Mouse (Mus musculus) stomach, postnatal 0 days (tissue): Measurements from ENCODE around the gene Defb6. TPM values are rescaled to one million over a fixed set of nuclear protein-coding genes. Genes with fewer than 3 reads are reported as not detected.

Experiments
- ATAC-seq: fragments of 200-750 bp; cut with Nextera tagmentation; 2 replicates; pipeline ENCODE4 v1.8.0; 2017; ENCODE audit not compliant: low FRiP score, low TSS enrichment
- DNase-seq: peaks from one replicate; pipeline ENCODE4 v3.0.0-alpha.2; 2016; ENCODE audit warnings: low spot score
- H3K27ac ChIP-seq: fragments of 300-500 bp; sonication (generic); replicated peaks from 2 replicates; pipeline ENCODE4 v1.5.1; 2014; ENCODE audit warnings: mild to moderate bottlenecking, control low read depth
- H3K27me3 ChIP-seq: fragments of 300-500 bp; sonication (generic); 2 replicates; pipeline ENCODE4 v1.6.1; 2014; ENCODE audit warnings: low read length; ENCODE audit not compliant: control insufficient read depth, insufficient read depth
- H3K36me3 ChIP-seq: fragments of 300-500 bp; sonication (generic); 2 replicates; pipeline ENCODE4 v1.6.1; 2014; ENCODE audit warnings: low read length, mixed read lengths; ENCODE audit not compliant: control insufficient read depth, insufficient read depth
- H3K4me1 ChIP-seq: fragments of 300-500 bp; sonication (generic); replicated peaks from 2 replicates; pipeline ENCODE4 v1.6.1; 2014; ENCODE audit warnings: antibody characterized with exemption; ENCODE audit not compliant: control insufficient read depth, insufficient read depth
- H3K4me2 ChIP-seq: fragments of 300-500 bp; sonication (generic); replicated peaks from 2 replicates; pipeline ENCODE4 v1.6.1; 2014; ENCODE audit warnings: low read depth, mild to moderate bottlenecking, control low read depth, moderate library complexity
- H3K4me3 ChIP-seq: fragments of 300-500 bp; sonication (generic); 2 replicates; pipeline ENCODE4 v1.5.1; 2014; ENCODE audit warnings: low read depth, low read length, control low read depth
- H3K9ac ChIP-seq: fragments of 300-500 bp; sonication (generic); 2 replicates; pipeline ENCODE4 v1.6.1; 2014; ENCODE audit warnings: mild to moderate bottlenecking, low read length, control low read depth, mixed read lengths
- H3K9me3 ChIP-seq: fragments of 300-500 bp; sonication (generic); 2 replicates; pipeline ENCODE4 v1.6.1; 2016; ENCODE audit warnings: low read length; ENCODE audit not compliant: control insufficient read depth
- CTCF ChIP-seq: IDR thresholded peaks from 2 replicates; pipeline ENCODE4 v1.5.1; 2016; ENCODE audit warnings: antibody characterized with exemption, low read depth, mild to moderate bottlenecking, moderate library complexity
- EP300 ChIP-seq: optimal IDR thresholded peaks from 2 replicates; pipeline ENCODE3; 2016; ENCODE audit warnings: antibody characterized with exemption
- WGBS: fragments of 180-500 bp; shearing (Covaris S2); extraction: QIAGEN DNeasy Blood & Tissue Kit; methylation state at CpG from one replicate; pipeline ENCODE4 v1.1.7; 2014; 5-methylcytosine and 5-hydroxymethylcytosine counted together
- polyA plus RNA-seq: library from polyadenylated mRNA; unstranded; fragments of >200 nt; fragmentation: Nextera tagmentation; extraction: Ambion mirVana; gene quantifications from 2 replicates; pipeline ENCODE4 v1.2.1, GENCODE M21; 2015

Gene Defb6
- 9.0 and 11.3 TPM in 2 replicates for polyA plus RNA-seq

DNA sequence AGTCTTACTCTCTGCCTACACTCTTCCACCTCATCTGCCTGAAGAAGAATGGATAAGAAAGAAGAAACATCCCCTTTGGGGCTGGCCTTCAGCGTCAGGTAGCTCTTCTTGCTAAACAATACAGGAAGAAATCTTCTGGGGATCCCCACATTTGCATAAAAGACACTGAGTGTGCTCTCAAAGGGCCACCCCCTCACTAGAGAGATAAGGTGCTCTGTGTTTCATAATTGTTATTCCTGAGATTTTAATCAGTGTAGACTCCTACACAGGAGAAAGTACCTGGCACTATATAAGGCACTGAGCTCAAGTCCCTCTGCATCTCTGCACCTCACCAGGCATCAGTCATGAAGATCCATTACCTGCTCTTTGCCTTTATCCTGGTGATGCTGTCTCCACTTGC is at the start of gene Defb6:
TSS of gene Defb6 (plus strand) at position 318 of the 400 bp plus-strand sequence.
- Histone ChIP-seq H3K4me3 (no peak within 1 kb of the TSS), H3K36me3 (no peaks in the 10 kb centered on the region), H3K27ac (no peak within 1 kb of the TSS), H3K9me3 (no peaks in the 10 kb centered on the region), H3K4me1 (no peaks in the 10 kb centered on the region), H3K27me3 (no peaks in the 10 kb centered on the region), H3K4me2 (no peak within 1 kb of the TSS), H3K9ac (no peak within 1 kb of the TSS)
- ATAC-seq, result no peak
- 56% methylated on average over 1 of the region's 1 CpGs for WGBS
- DNase-seq, result no peak
- TF ChIP-seq CTCF, result no peak
- TF ChIP-seq EP300, result no peak

DNA sequence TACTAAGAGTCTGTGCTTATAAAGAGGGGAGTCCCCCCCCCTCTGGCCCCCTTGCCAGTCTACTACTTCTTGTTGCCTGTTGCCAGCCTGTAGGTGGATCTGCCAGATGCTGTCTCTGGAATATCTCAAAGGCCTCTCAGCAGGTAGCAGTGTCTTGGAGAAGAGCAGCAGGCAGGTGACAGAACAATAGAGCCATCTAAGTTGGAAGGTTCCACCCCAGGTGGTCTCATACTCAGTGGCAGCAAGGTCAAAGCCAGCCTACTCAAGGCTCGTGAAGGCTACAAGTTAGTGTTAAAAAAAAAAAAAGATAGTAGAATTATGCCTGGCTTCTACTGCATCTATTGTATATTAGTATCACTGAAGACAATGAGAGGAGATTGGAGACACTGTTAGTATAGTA is 12.8 kb downstream of the Defb6 start:
- 64% methylated on average over 1 of the region's 1 CpGs for WGBS
- Histone ChIP-seq H3K9ac (no peak overlapping the region), H3K4me1 (no peaks in the 10 kb centered on the region), H3K27me3 (no peaks in the 10 kb centered on the region), H3K27ac (no peak overlapping the region), H3K4me2 (no peak overlapping the region), H3K36me3 (no peaks in the 10 kb centered on the region), H3K9me3 (no peaks in the 10 kb centered on the region), H3K4me3 (no peak overlapping the region)
- DNase-seq (no peak), ATAC-seq (no peak)
- TF ChIP-seq CTCF, result no peak
- no peak for TF ChIP-seq EP300

DNA sequence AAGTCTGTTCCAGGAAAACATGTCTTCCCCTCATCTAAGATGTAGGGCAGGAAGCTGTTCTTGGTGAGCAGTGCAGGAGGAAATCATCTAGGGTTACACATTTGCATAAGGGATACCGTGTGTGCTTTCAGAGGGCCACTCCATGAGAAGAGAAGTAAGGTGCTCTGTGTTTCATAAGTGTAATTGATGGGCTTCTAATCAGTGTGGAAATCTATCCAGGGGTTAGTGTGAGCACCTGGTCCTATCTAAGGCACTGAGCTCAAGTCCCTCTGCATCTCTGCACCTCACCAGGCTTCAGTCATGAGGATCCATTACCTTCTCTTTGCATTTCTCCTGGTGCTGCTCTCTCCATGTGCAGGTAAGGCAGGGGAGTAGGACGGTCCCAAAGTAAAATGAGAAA is 14.3 kb downstream of the Defb6 start, which contains the start of gene Defb46:
TSS of gene Defb46 (plus strand) at position 301 of the 400 bp plus-strand sequence.
- no peak for DNase-seq
- no peak within 1 kb of the TSS for H3K9ac ChIP-seq
- no peaks in the 10 kb centered on the region for H3K4me1 ChIP-seq
- no peak within 1 kb of the TSS for H3K27ac ChIP-seq
- H3K4me2 ChIP-seq, result no peak within 1 kb of the TSS
- H3K36me3 ChIP-seq, result no peaks in the 10 kb centered on the region
- WGBS, result 75% methylated on average over 2 of the region's 2 CpGs
- ATAC-seq, result no peak
- no peaks in the 10 kb centered on the region for H3K9me3 ChIP-seq
- no peaks in the 10 kb centered on the region for H3K27me3 ChIP-seq
- H3K4me3 ChIP-seq, result no peak within 1 kb of the TSS
- TF ChIP-seq EP300 (no peak), CTCF (no peak)

DNA sequence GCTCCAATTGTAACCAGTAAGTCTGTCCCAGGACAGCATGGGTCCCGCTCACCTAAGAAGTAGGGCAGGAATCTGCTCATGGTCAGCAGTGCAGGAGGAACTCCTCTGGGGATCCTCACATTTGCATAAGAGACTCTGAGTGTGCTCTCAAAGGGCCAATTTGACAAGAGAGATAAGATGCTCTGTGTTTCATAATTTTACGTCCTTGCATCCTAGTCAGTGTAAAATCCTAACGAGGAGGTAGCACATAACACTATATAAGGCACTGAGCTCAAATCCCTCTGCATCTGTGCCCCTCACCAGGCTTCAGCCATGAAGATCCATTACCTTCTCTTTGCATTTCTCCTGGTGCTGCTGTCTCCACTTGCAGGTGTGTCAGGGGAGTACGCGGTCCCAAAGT is 22.0 kb downstream of the Defb6 start, which contains the start of gene Defb5:
TSS of gene Defb5 (plus strand) at position 301 of the 400 bp plus-strand sequence.
- no peaks in the 10 kb centered on the region for H3K36me3 ChIP-seq
- TF ChIP-seq CTCF (no peak), EP300 (no peak)
- H3K9me3 ChIP-seq, result no peaks in the 10 kb centered on the region
- H3K27me3 ChIP-seq, result no peaks in the 10 kb centered on the region
- H3K9ac ChIP-seq, result no peak within 1 kb of the TSS
- ATAC-seq, result no peak
- 86% methylated on average over 5 of the region's 5 CpGs for WGBS
- H3K4me2 ChIP-seq, result no peak within 1 kb of the TSS
- no peak within 1 kb of the TSS for H3K27ac ChIP-seq
- no peak within 1 kb of the TSS for H3K4me3 ChIP-seq
- H3K4me1 ChIP-seq, result no peaks in the 10 kb centered on the region
- DNase-seq, result no peak

DNA sequence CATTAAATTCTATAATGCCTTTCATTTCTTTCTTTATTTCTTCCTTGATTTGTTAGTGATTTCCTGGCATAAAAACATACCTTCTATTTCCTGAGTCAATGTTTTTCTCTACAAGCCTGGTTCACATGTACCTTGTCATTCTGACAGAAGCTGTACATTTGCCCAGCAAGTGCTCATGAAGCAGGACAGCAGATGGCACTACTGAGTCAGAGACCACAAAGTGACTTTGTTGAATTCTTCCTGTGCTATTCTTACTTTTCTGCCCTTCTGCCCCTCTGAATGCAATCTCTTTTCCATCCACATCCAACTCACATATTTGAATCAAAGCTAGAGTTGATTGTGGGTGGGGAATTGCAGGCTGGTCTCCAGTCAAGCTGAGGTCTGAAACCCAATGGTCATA is 32.9 kb downstream of the Defb6 start:
- Histone ChIP-seq H3K27ac (no peak overlapping the region), H3K4me3 (no peak overlapping the region), H3K4me2 (no peak overlapping the region), H3K9me3 (no peaks in the 10 kb centered on the region), H3K36me3 (no peaks in the 10 kb centered on the region), H3K9ac (no peak overlapping the region), H3K4me1 (no peaks in the 10 kb centered on the region), H3K27me3 (no peaks in the 10 kb centered on the region)
- DNase-seq (no peak), ATAC-seq (no peak)
- TF ChIP-seq EP300 (no peak), CTCF (no peak)

DNA sequence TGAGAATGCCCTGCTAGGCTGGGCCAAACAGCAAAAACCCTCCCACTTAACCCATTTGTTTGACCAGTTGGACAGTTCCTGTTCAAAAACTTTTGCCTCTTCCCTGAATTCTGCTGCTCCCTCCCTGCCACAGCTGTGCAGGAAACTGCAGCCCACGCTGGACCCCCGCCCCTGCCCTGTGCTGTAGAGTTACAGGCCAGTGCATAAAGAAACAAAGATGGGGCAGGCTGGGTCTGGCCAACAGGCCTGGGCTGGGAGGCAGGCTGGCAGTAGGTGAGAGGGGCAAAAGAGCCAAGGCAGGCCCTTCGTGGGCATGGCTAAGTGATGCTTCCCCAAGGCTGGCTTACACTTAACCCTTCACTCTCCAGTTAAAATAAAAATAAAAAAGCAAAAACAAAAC is 34.4 kb downstream of the Defb6 start:
- H3K9ac ChIP-seq, result no peak overlapping the region
- no peaks in the 10 kb centered on the region for H3K36me3 ChIP-seq
- no peak overlapping the region for H3K4me2 ChIP-seq
- H3K27ac ChIP-seq, result no peak overlapping the region
- DNase-seq, result no peak
- H3K4me3 ChIP-seq, result no peak overlapping the region
- WGBS, result 42% methylated on average over 3 of the region's 3 CpGs
- no peaks in the 10 kb centered on the region for H3K9me3 ChIP-seq
- no peak for TF ChIP-seq EP300
- no peak for TF ChIP-seq CTCF
- H3K27me3 ChIP-seq, result no peaks in the 10 kb centered on the region
- no peaks in the 10 kb centered on the region for H3K4me1 ChIP-seq
- no peak for ATAC-seq

Other genes starting within 250 kb of the Defb6 start
- not detected in 2 replicates for gene Defb40, start 247.2 kb upstream of the Defb6 start, polyA plus RNA-seq
- gene Defb37, start 234.4 kb upstream of the Defb6 start, polyA plus RNA-seq, result not detected in 2 replicates
- gene Defb38, start 198.9 kb upstream of the Defb6 start, polyA plus RNA-seq, result not detected in 2 replicates
- gene Defb39, start 160.7 kb upstream of the Defb6 start, polyA plus RNA-seq, result not detected in 2 replicates
- gene Defb12, start 110.6 kb upstream of the Defb6 start, polyA plus RNA-seq, result not detected in 2 replicates
- gene Defb34, start 101.7 kb upstream of the Defb6 start, polyA plus RNA-seq, result not detected in 2 replicates
- gene Gm45826, start 84.7 kb upstream of the Defb6 start, polyA plus RNA-seq, result not detected in 2 replicates
- gene Defb14, start 31.1 kb upstream of the Defb6 start, polyA plus RNA-seq, result 237 and 245 TPM in 2 replicates
- 260 and 274 TPM in 2 replicates for gene Defb4, start 26.8 kb upstream of the Defb6 start, polyA plus RNA-seq
- gene Defb46, start 14.4 kb downstream of the Defb6 start, polyA plus RNA-seq, result not detected in 2 replicates
- gene Defb5, start 22.1 kb downstream of the Defb6 start, polyA plus RNA-seq, result not detected in 2 replicates
- gene Defb3, start 67.9 kb downstream of the Defb6 start, polyA plus RNA-seq, result 11.0 and 11.3 TPM in 2 replicates
- gene Defb8, start 222.1 kb downstream of the Defb6 start, polyA plus RNA-seq, result not detected in 2 replicates